Comparison of ENCODE assay signal across 8 mouse cellular contexts in the genomic region with DNA sequence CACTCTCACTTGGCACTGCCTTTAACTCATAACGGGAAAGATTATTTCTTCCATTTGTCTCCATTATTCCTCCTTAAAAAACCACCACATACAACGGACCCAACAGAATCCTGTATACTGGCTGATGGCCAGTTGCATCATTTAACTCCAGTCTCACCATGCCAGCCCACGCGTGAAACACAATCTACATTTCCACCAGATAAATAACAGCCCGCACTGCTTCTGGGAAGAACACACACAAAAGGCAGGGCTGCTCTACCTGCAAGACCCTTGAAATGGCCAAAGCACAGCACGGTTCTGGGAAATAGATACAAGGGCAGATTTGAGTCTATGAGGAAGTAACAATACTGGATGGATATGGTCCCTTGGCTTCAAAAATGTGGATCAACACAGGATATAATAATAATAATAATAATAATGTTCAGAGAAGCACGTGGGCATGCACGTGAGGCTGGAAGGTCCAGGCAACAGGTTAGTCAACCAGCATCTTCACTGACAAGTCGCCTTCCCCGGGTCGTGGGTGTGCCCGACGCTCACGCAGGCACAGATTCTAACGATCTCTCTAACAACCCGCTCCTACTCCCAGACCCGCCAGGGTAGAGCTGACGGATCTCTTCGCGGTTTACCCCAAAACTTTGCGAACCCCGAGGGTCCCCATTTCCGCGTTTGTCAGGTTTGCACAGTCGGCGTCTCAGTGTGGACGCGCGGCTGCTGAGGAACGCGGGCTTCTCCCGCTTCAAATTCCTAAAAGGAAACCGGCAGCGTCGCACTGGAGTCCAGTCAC. TPM values are rescaled to one million over a fixed set of nuclear protein-coding genes. Genes with fewer than 3 reads are reported as not detected.
DNase-seq lines count a peak whose midpoint lies in the region; ATAC-seq lines count a peak whose summit lies in the region.

No protein-coding gene starts in this region.

- no peaks in the 10 kb centered on the region for H3K36me3 ChIP-seq in midbrain, embryonic 12.5 days

- H3K4me1 ChIP-seq in midbrain, embryonic 12.5 days = peaks cover 17% of the 10 kb centered on the region

- peak; percentile 10; the same call in 1 of the 2 replicates for ATAC-seq in midbrain, embryonic 12.5 days (ENCODE audit: low FRiP score, low read depth)

- peak overlapping the region; percentile 70 for H3K9ac ChIP-seq in midbrain, embryonic 12.5 days (replicated peaks)

- H3K4me2 ChIP-seq in midbrain, embryonic 12.5 days (replicated peaks) = peak overlapping the region; percentile 72

- peak; percentile 70 for DNase-seq in cerebellum, adult 11-12 months
- DNase-seq in cerebellum, postnatal 4 days (ENCODE audit: low spot score in 2 of 2) = no peak
- DNase-seq in 3134 (ENCODE audit: extremely low read depth, insufficient read length, low spot score) = peak; percentile 74
- peak; percentile 67 for DNase-seq in brain, adult 2 months (ENCODE audit: low read depth, low spot score)
- DNase-seq in forelimb bud, embryonic 11.5 days (ENCODE audit: low read depth, low spot score) = peak; percentile 51
- DNase-seq in layer of hippocampus, adult 18-20 months (ENCODE audit: low spot score in 2 of 2) = peak; percentile 60 to 73
- DNase-seq in thymus, postnatal 10 days (ENCODE audit: low spot score in 2 of 2) = peak; percentile 61 to 65

- no peaks in the 10 kb centered on the region for H3K27me3 ChIP-seq in midbrain, embryonic 12.5 days

- H3K27ac ChIP-seq in midbrain, embryonic 12.5 days (replicated peaks) = peak overlapping the region; percentile 91; the same call in 1 of the 2 replicates

- H3K9me3 ChIP-seq in midbrain, embryonic 12.5 days = no peaks in the 10 kb centered on the region

- peak overlapping the region; percentile 71 for H3K4me3 ChIP-seq in midbrain, embryonic 12.5 days

- WGBS in midbrain, embryonic 12.5 days = 8% methylated on average over 35 of the region's 35 CpGs

RNA-seq across cellular contexts. Expression of a gene that starts 1.0 kb away (rescaled TPM):
- 100 to 1,000 TPM; 153 to 166 TPM for total RNA-seq in layer of hippocampus, adult 18-20 months (2021)
- polyA plus RNA-seq in midbrain, embryonic 12.5 days (2016; fragmentation: Nextera tagmentation; extraction: Ambion mirVana) = 98.0 and 102 TPM in 2 replicates

RNA-seq across cellular contexts. Expression of a gene that starts 48.8 kb away (rescaled TPM):
- total RNA-seq in layer of hippocampus, adult 18-20 months (2021) = 1 to 10 TPM; 1.7 to 3.1 TPM
- 0.66 and 1.4 TPM in 2 replicates for polyA plus RNA-seq in midbrain, embryonic 12.5 days (2016; fragmentation: Nextera tagmentation; extraction: Ambion mirVana)

RNA-seq across cellular contexts. Expression of a gene that starts 51.4 kb away (rescaled TPM):
- 100 to 1,000 TPM; 199 to 206 TPM for total RNA-seq in layer of hippocampus, adult 18-20 months (2021)
- polyA plus RNA-seq in midbrain, embryonic 12.5 days (2016; fragmentation: Nextera tagmentation; extraction: Ambion mirVana) = 207 and 215 TPM in 2 replicates

Comparison
In these comparisons a context has a peak if more than half of its experiments do, and no peak if none do; other contexts are left out.
1. DNase-seq: peak in cerebellum, adult 11-12 months (single experiment), 3134 (single experiment), brain, adult 2 months (single experiment), forelimb bud, embryonic 11.5 days (single experiment), layer of hippocampus, adult 18-20 months (2 of 2) and thymus, postnatal 10 days (2 of 2); none in cerebellum, postnatal 4 days (0 of 2).